Mouse (Mus musculus): ENCODE results near the gene Cdk9. TPM values are rescaled to one million over a fixed set of nuclear protein-coding genes. Genes with fewer than 3 reads are reported as not detected.

Cdk9 gene
- polyA plus RNA-seq, 1 experiment from 2014 or later: 86.0 TPM

- H3K4me3 ChIP-seq (ENCODE audit: low read length): no peak overlapping the region
These were observed 1.5 kb upstream of the Cdk9 start for GRCm38 (mm10) chr2:32714117-32714986.

DNA sequence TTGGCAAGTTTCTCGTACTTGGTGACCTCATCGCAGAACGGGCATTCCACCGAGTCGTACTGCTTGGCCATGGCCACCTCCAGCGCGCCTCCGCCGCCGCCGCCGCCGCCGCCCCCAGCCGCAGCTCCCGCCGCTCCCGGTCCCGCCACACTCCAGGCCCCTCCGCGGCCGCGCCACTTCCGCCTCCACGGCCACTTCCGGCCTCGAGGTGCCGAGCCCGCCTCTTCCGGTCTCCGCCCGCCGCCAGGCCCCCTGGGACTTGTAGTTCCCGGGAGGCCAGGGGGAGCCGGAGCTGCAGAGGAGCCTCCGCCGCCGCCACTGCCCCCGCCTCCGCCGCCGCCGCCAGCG is 316 bp downstream of the Cdk9 start:
- Histone ChIP-seq H3K4me3 (ENCODE audit: low read length) (peak overlapping the region; percentile 88), H3K4me1 (ENCODE audit: control insufficient read depth, insufficient read depth, low read length) (peaks cover 25% of the 10 kb centered on the region), H3K9me3 (ENCODE audit: control insufficient read depth, low read length) (no peaks in the 10 kb centered on the region), H3K4me2 (ENCODE audit: low read depth, low read length) (peak overlapping the region; percentile 65), H3K27me3 (replicated peaks; ENCODE audit: control insufficient read depth, insufficient read depth, low read length) (no peaks in the 10 kb centered on the region), H3K27ac (ENCODE audit: low read length) (peak overlapping the region; percentile 96), H3K9ac (ENCODE audit: low read depth, low read length) (peak overlapping the region; percentile 85), H3K36me3 (ENCODE audit: control insufficient read depth, insufficient read depth, low read length) (peaks cover 8% of the 10 kb centered on the region)
- under 1% methylated on average over 31 of the region's 44 CpGs for WGBS
- ATAC-seq: peak; percentile 91

More at GRCm38 (mm10) chr2:32714117-32714986, 1.5 kb upstream of the Cdk9 start:
- Histone ChIP-seq H3K27ac (ENCODE audit: low read length) (peak overlapping the region; percentile 81), H3K27me3 (replicated peaks; ENCODE audit: control insufficient read depth, insufficient read depth, low read length) (no peaks in the 10 kb centered on the region), H3K4me2 (ENCODE audit: low read depth, low read length) (no peak overlapping the region), H3K36me3 (ENCODE audit: control insufficient read depth, insufficient read depth, low read length) (peaks cover 6% of the 10 kb centered on the region), H3K9ac (ENCODE audit: low read depth, low read length) (peak overlapping the region; percentile 85), H3K9me3 (ENCODE audit: control insufficient read depth, low read length) (no peaks in the 10 kb centered on the region), H3K4me1 (ENCODE audit: control insufficient read depth, insufficient read depth, low read length) (peaks cover 25% of the 10 kb centered on the region)
- WGBS: 45% methylated on average over 11 of the region's 11 CpGs
- no peak for ATAC-seq

DNA sequence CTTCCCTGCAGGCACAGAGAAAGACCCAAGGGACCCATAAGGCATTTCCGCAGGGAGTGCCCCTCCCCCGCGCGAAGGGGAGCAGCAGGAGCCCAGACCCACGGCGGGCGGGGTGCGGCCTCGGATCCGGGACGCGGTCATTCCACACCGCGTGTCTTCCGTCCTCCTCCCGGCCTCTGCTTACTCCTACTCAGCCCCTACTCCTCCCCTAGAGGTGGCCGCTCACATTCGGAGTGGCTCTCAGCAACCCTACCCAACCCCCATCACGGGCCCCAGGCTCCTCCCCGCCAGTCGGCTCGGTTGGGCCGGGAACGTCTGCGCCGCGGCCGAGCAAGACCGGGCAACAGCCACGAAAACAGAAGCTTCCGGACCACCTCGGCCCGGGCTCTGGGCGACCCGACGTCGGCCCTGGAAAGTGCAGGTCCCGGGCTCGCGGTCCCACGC is 746 bp downstream of the Cdk9 start:
- peaks cover 25% of the 10 kb centered on the region for H3K4me1 ChIP-seq (ENCODE audit: control insufficient read depth, insufficient read depth, low read length)
- WGBS: 0% methylated on average over 41 of the region's 41 CpGs
- peak; percentile 67 for ATAC-seq
- H3K4me2 ChIP-seq (ENCODE audit: low read depth, low read length): peak overlapping the region; percentile 77
- H3K9me3 ChIP-seq (ENCODE audit: control insufficient read depth, low read length): no peaks in the 10 kb centered on the region
- peak overlapping the region; percentile 85 for H3K9ac ChIP-seq (ENCODE audit: low read depth, low read length)
- peaks cover 10% of the 10 kb centered on the region for H3K36me3 ChIP-seq (ENCODE audit: control insufficient read depth, insufficient read depth, low read length)
- peak overlapping the region; percentile 96 for H3K27ac ChIP-seq (ENCODE audit: low read length)
- no peaks in the 10 kb centered on the region for H3K27me3 ChIP-seq (replicated peaks; ENCODE audit: control insufficient read depth, insufficient read depth, low read length)
- peak overlapping the region; percentile 88 for H3K4me3 ChIP-seq (ENCODE audit: low read length)

DNA sequence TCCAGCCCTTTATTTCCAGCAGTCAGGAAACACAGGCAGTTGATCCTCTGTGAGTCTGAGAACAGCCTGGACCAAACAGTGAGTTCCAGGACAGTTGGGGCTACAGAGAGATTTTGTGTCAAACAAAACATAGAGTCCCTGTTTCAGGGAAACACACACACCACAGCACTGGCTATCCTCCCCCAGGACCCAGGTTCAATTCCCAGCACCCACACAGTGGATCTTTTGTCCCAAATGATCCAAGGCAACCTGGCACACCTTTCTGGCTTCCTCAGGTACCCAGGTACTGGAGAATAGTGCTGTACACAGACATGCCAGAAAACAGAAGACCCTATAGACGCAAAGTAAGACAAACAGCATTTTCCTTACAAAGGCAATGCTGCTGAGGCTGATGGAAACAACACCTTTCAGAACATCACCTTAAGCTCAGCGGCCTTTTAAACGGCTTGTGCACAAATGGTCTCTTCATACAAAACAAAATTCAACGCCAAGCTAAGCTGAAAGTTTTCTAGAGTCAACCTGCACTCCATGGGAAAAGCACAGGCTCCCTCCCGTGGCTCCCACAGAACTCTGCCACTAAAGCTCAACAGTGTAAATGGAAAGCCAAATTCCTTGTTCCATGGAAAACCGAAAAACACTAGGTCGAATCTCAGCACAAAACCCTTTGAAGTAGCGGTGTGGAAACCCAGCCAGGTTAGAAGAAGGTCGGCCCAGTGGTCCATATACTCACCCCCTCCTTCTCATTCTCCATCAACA is 1.4 kb downstream of the Cdk9 start:
- WGBS: 25% methylated on average over 9 of the region's 9 CpGs
- peak overlapping the region; percentile 85 for H3K9ac ChIP-seq (ENCODE audit: low read depth, low read length)
- peak overlapping the region; percentile 88 for H3K4me3 ChIP-seq (ENCODE audit: low read length)
- no peaks in the 10 kb centered on the region for H3K27me3 ChIP-seq (replicated peaks; ENCODE audit: control insufficient read depth, insufficient read depth, low read length)
- peaks cover 15% of the 10 kb centered on the region for H3K36me3 ChIP-seq (ENCODE audit: control insufficient read depth, insufficient read depth, low read length)
- H3K9me3 ChIP-seq (ENCODE audit: control insufficient read depth, low read length): no peaks in the 10 kb centered on the region
- ATAC-seq: no peak
- peaks cover 25% of the 10 kb centered on the region for H3K4me1 ChIP-seq (ENCODE audit: control insufficient read depth, insufficient read depth, low read length)
- H3K4me2 ChIP-seq (ENCODE audit: low read depth, low read length): peak overlapping the region; percentile 77
- H3K27ac ChIP-seq (ENCODE audit: low read length): peak overlapping the region; percentile 96

- Histone ChIP-seq H3K4me2 (ENCODE audit: low read depth, low read length) (no peak overlapping the region), H3K36me3 (ENCODE audit: control insufficient read depth, insufficient read depth, low read length) (peaks cover 24% of the 10 kb centered on the region), H3K9ac (ENCODE audit: low read depth, low read length) (no peak overlapping the region), H3K27me3 (replicated peaks; ENCODE audit: control insufficient read depth, insufficient read depth, low read length) (no peaks in the 10 kb centered on the region), H3K4me3 (ENCODE audit: low read length) (no peak overlapping the region), H3K4me1 (ENCODE audit: control insufficient read depth, insufficient read depth, low read length) (peaks cover 25% of the 10 kb centered on the region), H3K27ac (ENCODE audit: low read length) (no peak overlapping the region), H3K9me3 (ENCODE audit: control insufficient read depth, low read length) (no peaks in the 10 kb centered on the region)
- WGBS: 81% methylated on average over 5 of the region's 5 CpGs
- ATAC-seq: no peak
These were observed 2.5 kb downstream of the Cdk9 start for GRCm38 (mm10) chr2:32710425-32710824.

DNA sequence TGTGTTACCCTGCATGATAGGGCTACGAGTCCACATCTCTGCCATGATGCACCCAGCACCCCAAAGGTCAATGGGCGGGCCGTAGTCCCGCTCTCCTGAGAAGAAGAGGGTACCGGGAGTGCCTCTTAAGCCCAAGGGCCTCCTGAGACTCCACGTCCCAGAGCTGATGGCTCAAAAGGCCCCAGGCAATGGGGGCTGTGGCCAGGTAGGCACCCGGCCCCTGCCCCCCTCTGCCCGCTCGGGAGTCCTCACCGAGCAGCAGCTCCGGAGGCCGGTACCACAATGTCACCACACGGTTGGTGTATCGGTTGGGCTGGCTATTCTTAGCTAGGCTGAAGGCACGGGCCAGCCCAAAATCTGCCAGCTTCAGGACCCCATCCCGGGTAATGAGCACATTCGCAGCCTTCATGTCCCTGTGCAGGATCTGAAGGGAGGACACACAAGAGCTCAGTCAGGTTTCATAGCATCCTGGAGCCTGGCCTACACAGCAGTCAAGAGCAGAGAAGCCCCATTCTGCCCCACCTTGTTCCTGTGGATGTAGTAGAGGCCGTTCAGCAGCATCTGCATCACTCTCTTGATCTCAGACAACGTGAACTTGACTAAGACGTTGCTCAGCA is 3.2 kb downstream of the Cdk9 start:
- Histone ChIP-seq H3K4me1 (ENCODE audit: control insufficient read depth, insufficient read depth, low read length) (peaks cover 19% of the 10 kb centered on the region), H3K27me3 (replicated peaks; ENCODE audit: control insufficient read depth, insufficient read depth, low read length) (no peaks in the 10 kb centered on the region), H3K4me3 (ENCODE audit: low read length) (no peak overlapping the region), H3K27ac (ENCODE audit: low read length) (no peak overlapping the region), H3K36me3 (ENCODE audit: control insufficient read depth, insufficient read depth, low read length) (peaks cover 24% of the 10 kb centered on the region), H3K4me2 (ENCODE audit: low read depth, low read length) (no peak overlapping the region), H3K9me3 (ENCODE audit: control insufficient read depth, low read length) (no peaks in the 10 kb centered on the region), H3K9ac (ENCODE audit: low read depth, low read length) (no peak overlapping the region)
- no peak for ATAC-seq
- WGBS: 91% methylated on average over 20 of the region's 20 CpGs

DNA sequence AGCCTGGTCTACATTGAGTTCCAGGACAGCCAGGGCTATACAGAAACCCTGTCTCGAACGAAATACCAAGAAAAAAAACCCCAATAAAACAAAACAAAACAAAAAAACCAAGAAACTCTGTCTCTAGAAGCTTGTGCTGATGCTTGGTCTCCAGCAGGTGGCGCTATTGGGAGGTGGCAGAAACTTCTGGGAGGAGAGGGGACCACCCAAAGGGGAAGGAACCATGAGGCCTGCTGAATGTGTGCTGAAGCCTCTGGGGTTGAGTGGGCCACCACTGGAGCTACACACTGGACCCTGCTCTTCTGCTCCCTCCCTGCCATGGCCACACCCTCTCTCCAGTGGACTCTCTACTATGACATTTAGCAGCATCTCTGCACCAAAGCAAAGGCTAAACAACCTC is 4.2 kb downstream of the Cdk9 start:
- no peaks in the 10 kb centered on the region for H3K9me3 ChIP-seq (ENCODE audit: control insufficient read depth, low read length)
- ATAC-seq: no peak
- H3K4me1 ChIP-seq (ENCODE audit: control insufficient read depth, insufficient read depth, low read length): peaks cover 16% of the 10 kb centered on the region
- H3K9ac ChIP-seq (ENCODE audit: low read depth, low read length): no peak overlapping the region
- H3K36me3 ChIP-seq (ENCODE audit: control insufficient read depth, insufficient read depth, low read length): peaks cover 28% of the 10 kb centered on the region
- H3K4me3 ChIP-seq (ENCODE audit: low read length): no peak overlapping the region
- WGBS: 39% methylated on average over 3 of the region's 3 CpGs
- H3K4me2 ChIP-seq (ENCODE audit: low read depth, low read length): no peak overlapping the region
- no peaks in the 10 kb centered on the region for H3K27me3 ChIP-seq (replicated peaks; ENCODE audit: control insufficient read depth, insufficient read depth, low read length)
- no peak overlapping the region for H3K27ac ChIP-seq (ENCODE audit: low read length)

DNA sequence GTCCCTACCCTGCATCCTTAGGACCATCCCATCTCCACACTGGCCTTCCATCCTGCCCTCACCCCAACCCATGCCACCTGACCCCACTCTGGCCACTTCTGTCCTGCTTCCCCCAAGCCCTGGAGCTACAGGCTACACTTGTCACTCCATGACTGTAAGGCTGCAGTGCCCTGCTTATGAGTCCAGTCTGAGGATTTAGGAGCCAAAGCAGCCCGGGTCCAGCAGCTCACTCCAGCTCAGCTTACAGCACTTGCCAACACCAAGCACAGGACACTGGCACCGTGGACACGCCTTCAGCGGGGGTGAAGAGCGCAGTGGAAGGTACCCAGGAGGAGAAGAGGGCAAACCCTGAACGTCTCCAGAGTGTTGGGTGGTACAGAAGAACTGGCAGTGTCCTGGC is 5.9 kb downstream of the Cdk9 start:
- ATAC-seq: no peak
- Histone ChIP-seq H3K9me3 (ENCODE audit: control insufficient read depth, low read length) (no peaks in the 10 kb centered on the region), H3K27ac (ENCODE audit: low read length) (no peak overlapping the region), H3K4me3 (ENCODE audit: low read length) (no peak overlapping the region), H3K36me3 (ENCODE audit: control insufficient read depth, insufficient read depth, low read length) (peaks cover 28% of the 10 kb centered on the region), H3K4me2 (ENCODE audit: low read depth, low read length) (no peak overlapping the region), H3K4me1 (ENCODE audit: control insufficient read depth, insufficient read depth, low read length) (peaks cover 18% of the 10 kb centered on the region), H3K27me3 (replicated peaks; ENCODE audit: control insufficient read depth, insufficient read depth, low read length) (no peaks in the 10 kb centered on the region), H3K9ac (ENCODE audit: low read depth, low read length) (no peak overlapping the region)
- 92% methylated on average over 6 of the region's 6 CpGs for WGBS

- no peak overlapping the region for H3K9ac ChIP-seq (ENCODE audit: low read depth, low read length)
- H3K27ac ChIP-seq (ENCODE audit: low read length): no peak overlapping the region; the same call in 1 of the 2 replicates
- no peaks in the 10 kb centered on the region for H3K27me3 ChIP-seq (replicated peaks; ENCODE audit: control insufficient read depth, insufficient read depth, low read length)
- no peak for ATAC-seq
- H3K36me3 ChIP-seq (ENCODE audit: control insufficient read depth, insufficient read depth, low read length): peaks cover 28% of the 10 kb centered on the region
- no peaks in the 10 kb centered on the region for H3K9me3 ChIP-seq (ENCODE audit: control insufficient read depth, low read length)
- peaks cover 11% of the 10 kb centered on the region for H3K4me1 ChIP-seq (ENCODE audit: control insufficient read depth, insufficient read depth, low read length)
- WGBS: 92% methylated on average over 7 of the region's 7 CpGs
- no peak overlapping the region for H3K4me2 ChIP-seq (ENCODE audit: low read depth, low read length)
- H3K4me3 ChIP-seq (ENCODE audit: low read length): no peak overlapping the region
These were observed 7.9 kb downstream of the Cdk9 start for GRCm38 (mm10) chr2:32705018-32705417.

Data from intestine, embryonic 16.5 days (tissue).